Mouse (Mus musculus): ENCODE measurements around the gene Rab9.

DNA sequence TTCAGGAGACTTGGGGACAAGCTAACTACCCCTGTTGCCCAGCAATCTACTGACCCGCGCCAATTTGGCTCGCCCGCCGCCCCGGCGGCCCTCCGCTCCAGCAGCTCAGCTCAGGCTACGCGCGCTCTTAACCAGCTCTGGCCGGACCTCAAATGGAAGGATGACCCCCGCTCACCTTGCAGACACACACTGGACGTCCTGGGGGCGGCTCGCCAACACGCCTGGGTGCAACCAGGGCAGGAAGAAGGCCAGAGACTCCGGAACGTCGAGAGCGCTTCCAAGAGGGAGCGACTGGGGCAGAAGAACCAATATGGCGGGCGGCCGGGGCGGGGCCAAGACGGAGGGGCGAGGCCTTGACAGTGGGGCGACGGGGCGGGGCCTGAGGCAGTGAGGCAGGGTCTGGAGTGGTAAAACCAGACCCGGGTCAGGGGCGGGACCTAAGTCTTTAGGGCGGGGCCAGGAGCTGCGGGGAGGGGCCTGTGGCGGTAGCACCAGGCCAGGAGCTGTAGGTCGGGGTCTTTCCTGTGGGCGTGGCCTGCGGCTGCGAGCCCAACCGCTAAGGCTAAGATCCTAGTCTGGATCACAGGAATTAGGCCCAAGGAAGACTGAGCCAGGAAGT is at the start of gene Rab9:
- TF ChIP-seq CTCF (IDR thresholded peaks at IDR 0.05) = no peak
- no peak for TF ChIP-seq EP300 (IDR thresholded peaks at IDR 0.05)
